Mouse (Mus musculus) T-helper 2 cell (primary cell): ENCODE measurements around the gene Uri1.

ENCODE experiments used
- in situ Hi-C: fragments of 300-600 bp; cut with MboI, MseI; formaldehyde crosslinking; loops from one replicate; pipeline ENCODE4 v1.15.1; 2025; ENCODE audit warnings: high pct_unique_total_duplicates

Gene Uri1

GRCm38 (mm10) chr7:37921681-37922430, 101.5 kb downstream of the Uri1 start:
- in situ Hi-C loops: no loop called here

GRCm38 (mm10) chr7:37918926-37919325, 104.4 kb downstream of the Uri1 start:
- in situ Hi-C loops: no loop called here

- in situ Hi-C loops: no loop called here
Observed at GRCm38 (mm10) chr7:37916762-37917439, 106.5 kb downstream of the Uri1 start.

- in situ Hi-C loops: no loop called here
Observed at GRCm38 (mm10) chr7:37911802-37912122, 111.6 kb downstream of the Uri1 start.

- in situ Hi-C loops: no loop called here
Observed at GRCm38 (mm10) chr7:37911114-37911801, 112.1 kb downstream of the Uri1 start.

GRCm38 (mm10) chr7:37910161-37910560, 113.2 kb downstream of the Uri1 start:
- in situ Hi-C loops: no loop called here
